Mouse (Mus musculus) c-Kit-positive CD71-positive TER-119-negative erythroid progenitor cells, embryonic 14.5 days (primary cell): Measurements from ENCODE around the gene Atp2a1.
"Not testable (repeated sequence)": the region's sequence is repeated elsewhere in the genome, so short reads cannot be mapped to it uniquely, and the experiment has no call there.

Experiments
- DNase-seq: peaks from one replicate; pipeline ENCODE4 v3.0.0-alpha.2; 2013; ENCODE audit warnings: low read depth

Gene Atp2a1

DNA sequence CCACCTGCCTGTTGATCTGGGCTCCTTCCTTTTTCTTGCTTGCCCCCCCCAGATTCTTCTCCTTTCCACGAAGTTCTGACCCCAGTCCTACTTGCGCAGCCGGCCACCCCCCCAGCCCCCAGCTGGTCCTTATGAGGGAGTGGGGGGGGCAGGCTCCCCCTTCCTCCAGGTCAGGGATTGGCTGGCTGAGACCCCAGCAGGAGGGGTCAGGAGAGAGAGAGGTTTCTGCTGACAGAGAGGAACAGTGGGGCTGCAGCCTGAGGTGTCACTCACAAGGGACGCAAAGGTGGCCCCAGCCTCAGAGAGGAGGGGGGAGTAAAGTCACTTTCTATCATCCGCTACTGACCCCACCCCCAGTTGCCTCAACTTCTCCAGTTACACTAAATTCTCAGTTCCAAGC is at the start of gene Atp2a1:
Gene Atp2a1 (minus strand): TSS at position 105 of the 400 bp plus-strand sequence.
- no peak for DNase-seq

DNA sequence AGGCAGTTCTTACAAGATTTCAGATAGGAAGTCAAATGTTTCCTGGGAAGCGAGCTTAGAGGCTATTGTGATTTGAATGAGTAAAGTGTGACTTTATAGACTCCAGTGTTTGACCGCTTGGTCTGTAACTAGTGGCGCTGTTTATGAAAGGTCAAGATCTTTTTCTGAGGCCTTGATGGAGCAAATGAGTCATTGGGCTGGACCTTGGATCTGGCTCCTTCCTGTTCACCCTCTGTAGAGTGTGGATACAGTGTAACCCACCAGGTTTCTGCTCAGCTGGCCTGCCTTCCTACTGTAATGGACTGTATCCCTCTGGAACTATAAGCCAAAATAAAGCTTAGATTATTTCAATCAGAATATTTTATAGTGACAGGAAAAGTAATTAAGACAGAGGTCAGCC is 48.4 kb upstream of the Atp2a1 start:
- no peak for DNase-seq

DNA sequence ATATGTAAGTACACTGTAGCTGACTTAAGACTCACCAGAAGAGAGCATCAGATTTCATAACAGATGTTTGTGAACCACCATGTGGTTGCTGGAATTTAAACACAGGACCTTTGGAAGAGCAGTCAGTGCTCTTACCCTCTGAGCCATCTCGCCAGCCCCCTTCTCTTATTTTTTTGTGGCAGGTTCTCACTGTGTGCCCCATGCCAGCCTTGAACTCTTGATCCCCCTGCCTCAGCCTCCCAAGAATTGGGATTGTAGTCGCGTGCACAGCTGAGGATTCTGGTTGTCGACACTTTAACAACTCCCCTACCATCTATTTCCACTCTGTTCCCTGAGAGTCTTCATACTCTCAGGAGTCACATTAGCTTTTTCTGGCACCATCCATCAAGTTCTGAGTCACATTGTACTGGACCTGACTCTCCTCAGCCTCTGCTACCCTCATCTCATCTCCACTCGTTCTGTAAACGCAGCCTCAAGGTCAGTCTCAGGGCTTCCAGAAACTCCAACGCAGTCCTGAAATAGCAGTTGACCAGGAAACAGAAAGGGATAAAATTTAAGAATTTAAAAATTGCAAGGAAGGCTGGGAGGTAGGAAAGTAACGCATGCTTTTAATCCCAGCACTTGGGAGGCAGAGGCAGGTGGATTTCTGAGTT is 44.3 kb upstream of the Atp2a1 start:
- no peak for DNase-seq

DNA sequence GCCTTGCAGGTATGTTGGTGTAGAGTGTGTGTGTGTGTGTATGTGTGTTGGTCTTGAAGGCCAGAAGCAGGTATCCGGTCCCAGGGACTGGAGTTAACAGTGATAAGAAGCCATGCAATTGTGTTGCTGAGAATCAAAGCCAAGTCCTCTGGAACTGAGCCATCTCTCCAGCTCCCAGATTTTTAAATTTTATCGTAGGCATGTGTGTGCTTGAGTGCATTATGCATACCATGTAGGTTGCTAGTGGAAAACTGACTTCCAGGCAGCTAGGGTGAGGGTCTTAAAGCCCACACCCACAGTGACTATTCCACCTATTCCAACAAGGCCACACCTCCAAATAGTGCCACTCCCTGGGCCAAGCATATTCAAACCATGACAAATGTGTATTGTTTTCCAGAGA is 42.0 kb upstream of the Atp2a1 start:
- no peak for DNase-seq

DNA sequence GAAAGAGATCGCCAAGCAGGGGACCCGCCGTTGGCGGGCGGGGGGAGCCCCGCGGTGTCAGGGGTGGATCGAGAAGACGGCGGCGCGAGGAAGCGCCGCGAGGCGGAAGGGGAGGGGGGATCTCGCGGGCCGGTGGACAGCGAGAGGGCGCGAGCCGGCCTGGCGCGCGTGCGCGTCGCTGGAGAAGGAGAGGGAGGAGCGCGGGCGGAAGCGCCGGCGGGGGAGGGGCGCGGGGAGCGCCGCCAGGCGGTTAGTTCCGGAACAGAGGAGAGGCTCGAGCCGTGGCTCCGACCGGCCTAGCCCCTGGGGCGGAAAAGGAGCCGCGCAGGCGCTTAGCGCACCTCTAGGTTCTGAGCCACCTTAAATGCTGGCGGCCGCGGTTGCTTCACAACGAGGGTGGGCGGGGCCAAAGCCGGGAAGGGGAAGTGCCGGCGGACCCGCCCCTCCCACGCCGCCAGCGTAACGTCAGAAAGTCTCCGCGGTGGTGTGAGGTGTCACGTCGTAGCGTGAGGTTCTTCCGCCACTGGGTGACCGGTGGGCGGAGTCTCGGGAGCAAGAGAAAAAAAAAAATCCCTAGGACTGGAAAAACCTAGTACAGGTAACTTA is 40.5 kb upstream of the Atp2a1 start, which contains the start of gene Atxn2l:
Gene Atxn2l (minus strand): TSS at position 165 of the 606 bp plus-strand sequence.
- DNase-seq, result peak; percentile 96

DNA sequence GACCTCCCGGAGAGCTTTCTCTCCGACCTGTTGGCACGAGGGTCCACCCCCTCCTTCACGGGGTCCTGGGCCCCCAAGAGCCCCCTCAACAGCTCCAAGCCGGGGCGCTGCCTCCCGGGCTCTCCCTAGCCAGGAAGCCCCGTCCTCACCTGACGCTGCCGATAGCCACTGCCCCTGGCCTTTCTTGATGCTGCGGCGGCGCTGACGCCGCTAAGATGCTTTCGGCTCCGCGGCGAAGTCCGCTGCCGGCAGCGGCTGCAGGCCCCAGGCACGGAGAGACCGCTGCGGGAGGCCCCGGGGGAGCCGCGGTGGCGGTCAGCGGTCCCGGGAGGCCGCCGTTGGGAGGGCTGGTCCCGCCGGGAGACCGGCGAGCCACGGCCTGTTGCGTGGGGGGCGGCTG is 39.8 kb upstream of the Atp2a1 start:
- DNase-seq, result no peak

DNA sequence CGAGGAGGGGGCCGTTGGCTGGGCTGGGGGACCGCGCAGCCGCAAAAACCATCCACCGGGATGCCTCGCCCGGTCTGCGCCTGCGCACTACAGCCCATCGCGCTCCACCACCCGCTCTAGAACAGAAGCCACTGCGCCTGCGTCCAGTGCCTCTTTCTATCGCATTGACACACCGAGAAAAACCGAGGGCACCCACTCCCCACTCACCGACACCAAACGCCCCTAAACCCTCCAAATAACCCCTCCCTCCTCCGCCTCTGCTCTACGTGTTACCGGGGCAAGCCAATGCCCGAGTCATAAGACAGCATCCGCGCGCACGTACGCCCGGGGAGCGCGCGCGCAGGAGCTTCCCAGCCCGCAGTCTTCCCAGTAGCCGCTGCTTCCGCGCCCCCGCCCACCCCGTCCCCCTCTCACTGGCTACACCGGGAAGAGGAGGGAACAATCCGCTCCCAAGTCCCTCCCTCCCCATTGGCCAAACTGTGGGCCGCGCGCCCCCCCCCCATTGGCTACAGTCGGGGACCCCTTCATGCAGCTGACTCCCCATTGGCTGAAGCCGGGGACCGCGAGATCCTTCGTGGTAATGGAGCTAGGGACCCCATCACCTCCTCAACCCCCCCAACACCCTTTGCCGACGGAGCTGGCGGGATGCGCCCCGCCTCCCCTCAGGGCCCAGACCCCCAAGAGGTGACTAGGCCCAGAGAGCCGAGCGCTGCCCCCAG is 39.3 kb upstream of the Atp2a1 start:
- DNase-seq, result peak; percentile 93

DNA sequence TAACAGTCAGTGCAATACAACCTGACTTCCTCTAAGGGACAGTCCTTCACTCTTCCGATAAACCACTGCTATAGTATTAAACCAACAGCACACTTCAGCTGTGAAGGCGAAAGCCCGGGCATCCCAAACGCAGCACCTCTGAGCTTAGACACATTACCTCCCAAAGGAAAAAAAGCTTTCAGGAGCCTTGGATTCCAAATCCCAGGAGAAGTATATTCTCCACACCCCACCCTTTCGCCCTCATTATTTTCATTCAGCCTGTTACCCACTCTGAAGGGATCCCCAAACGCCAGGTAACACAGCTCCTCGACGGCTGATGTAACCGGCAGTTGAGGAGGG is 38.7 kb upstream of the Atp2a1 start:
- DNase-seq, result no peak

DNA sequence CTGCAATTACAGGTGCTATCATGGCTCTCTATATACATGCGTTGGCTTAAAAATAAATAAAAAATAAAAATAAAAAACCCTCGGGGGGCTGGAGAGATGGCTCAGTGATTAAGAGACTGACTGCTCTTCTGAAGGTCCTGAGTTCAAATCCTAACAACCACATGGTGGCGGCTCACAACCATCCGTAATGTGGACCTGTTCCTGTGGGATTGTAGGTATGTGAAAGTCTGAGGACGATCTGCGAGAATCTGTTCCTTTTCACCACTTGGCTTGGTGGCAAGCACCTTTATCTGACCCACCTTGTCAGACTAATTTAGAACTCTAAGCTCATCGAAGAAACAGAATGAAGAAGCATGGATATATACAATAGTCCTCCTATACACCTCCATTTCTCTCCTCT is 36.5 kb upstream of the Atp2a1 start:
- DNase-seq, result no peak

DNA sequence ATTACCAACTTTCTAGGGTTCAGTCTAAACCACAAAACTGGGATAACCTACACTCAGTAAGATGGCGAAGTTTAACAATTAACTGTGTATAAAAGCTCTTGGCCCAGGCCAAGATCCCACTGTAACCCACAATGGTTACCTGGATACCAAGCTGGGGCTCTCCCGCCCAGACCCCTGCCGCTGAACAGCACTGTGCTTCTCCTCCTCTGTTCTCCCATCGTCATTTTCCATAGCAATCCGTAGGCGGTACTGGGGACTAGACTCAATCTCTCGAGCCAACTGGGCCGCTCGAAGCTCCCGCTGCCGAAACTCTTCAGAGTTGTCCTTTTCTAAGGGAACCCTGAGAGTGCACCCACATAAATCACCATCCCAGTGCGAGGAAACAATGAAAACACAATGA is 35.1 kb upstream of the Atp2a1 start:
- no peak for DNase-seq

DNA sequence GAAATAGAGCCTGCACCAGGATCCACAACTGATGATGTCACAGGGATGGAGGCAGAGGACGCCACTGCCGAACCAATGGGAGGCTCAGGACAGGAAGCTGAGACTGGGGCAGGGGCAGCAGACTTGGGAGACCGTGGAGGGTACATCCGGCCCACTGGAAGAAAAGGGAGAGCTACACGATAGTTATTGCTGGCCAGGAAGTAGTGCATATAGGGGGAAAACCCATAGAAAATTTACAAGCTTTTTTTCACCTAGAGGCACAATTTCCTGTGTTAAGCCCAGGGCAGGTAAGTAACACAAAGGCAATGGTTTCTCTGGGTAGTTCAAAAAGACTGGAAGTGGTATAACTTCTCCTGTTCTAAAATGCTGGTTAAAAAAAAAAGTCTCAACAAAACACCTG is 33.6 kb upstream of the Atp2a1 start:
- no peak for DNase-seq

DNA sequence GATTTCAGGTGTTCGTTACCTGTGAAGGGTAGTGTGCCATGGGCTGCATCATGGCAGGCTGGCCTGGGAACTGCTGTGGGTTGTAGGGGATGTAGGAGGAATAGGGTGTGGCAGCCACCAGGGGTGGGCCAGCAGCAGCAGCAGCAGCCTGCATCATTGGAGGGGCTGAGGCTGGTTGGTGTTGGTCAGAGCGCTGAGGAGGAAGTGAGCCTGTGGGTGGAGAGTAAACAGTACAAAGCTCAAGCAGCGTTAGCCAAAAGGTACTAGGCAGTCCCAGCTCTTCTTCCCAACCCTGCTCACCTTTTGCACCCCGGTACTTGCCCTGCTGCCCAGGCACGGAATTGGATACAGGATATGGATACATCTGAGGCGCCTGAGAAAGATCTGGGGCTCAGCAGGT is 31.2 kb upstream of the Atp2a1 start:
- no peak for DNase-seq

DNA sequence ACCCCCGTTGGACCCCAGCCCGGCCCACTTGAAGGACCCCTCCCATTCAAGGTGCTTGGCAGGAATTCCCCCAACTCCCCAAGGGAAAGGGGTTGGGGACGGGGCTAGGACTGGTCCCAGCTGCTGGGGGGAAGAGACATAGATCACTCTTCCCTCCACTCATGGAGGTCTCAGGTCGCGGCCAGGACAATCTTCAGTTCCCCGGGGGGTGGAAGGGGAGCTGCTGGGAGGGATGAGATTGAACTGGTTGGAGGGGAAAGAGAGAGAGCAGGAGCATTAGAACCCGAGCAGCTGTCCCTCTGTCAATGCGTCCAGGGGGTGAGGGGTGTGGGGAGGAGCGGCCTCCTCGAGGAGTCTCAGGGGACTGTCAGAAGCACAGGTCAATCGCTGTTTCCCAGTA is 29.1 kb upstream of the Atp2a1 start:
- DNase-seq, result no peak

DNA sequence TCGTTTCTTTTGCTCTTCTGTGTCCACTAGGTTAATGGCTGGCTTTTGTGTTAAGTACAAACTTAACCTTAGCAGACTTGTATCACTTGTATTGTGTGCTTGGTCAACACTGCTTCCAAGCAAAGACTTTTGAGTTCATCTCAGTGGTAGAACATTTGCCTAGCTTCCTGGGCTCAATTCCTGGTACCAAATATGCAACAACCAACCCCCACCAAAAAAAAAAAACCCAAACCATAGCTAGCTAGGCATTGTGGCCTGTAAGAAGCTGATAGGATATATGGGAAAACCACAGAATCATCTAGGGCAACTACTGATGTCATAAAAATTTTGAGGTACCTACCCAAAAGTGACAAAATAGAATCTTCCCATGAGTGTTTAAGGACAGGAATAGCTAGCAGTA is 28.1 kb upstream of the Atp2a1 start:
- DNase-seq, result no peak

DNA sequence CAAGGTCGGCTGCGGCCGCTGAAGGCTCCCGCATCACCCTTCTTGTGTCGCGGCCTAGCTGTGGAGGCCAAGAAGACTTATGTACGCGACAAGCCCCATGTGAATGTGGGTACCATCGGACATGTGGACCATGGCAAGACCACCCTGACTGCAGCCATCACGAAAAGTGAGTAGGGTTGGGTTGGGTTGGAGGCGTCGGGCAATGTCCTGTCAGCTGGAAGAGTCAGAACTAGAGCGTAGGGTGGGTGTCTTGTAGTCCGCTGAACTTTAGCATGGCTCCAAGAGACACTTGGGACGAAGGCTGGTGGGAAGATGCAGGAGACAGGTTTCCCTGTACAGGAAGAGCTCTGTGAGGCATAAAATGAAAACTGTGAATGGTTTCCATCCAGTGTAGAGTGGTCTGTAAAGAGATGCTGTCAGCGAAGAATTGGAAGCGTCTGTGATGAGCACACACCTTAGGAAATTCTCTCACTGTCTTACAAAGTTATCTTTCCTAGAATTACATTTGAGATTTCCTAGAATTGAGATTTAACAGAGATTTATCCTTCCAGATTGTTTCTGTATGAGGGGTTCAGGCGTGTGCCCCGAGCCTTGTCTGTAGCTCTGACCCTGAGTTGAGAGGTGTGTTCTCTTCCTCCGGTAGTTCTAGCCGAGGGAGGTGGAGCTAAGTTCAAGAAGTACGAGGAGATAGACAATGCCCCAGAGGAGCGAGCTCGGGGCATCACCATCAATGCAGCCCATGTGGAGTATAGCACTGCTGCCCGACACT is 24.9 kb upstream of the Atp2a1 start:
- DNase-seq, result not testable (repeated sequence)

DNA sequence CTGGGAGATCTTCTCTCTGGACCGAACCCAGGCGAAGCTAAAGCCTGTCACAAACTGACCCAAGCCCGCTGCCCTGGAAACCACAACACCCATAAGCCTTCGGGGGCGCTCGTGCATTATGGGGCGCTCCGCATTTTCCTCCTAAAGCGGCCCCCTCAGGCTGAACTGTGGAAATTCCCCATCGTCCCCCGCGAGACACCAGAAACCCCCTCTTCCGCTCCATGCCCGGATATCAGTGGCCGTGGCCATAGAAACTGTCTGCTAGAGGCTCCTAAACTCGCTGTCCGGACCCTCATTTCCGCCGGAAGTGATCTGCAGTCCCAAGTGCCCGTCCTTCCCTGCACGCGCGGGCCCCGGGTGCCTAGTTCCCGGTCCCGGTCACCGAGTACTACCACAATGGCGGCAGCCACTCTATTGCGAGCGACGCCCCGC is 24.2 kb upstream of the Atp2a1 start, which contains the start of gene Tufm:
Gene Tufm (plus strand): TSS at position 310 of the 432 bp plus-strand sequence.
- peak; percentile 90 for DNase-seq

DNA sequence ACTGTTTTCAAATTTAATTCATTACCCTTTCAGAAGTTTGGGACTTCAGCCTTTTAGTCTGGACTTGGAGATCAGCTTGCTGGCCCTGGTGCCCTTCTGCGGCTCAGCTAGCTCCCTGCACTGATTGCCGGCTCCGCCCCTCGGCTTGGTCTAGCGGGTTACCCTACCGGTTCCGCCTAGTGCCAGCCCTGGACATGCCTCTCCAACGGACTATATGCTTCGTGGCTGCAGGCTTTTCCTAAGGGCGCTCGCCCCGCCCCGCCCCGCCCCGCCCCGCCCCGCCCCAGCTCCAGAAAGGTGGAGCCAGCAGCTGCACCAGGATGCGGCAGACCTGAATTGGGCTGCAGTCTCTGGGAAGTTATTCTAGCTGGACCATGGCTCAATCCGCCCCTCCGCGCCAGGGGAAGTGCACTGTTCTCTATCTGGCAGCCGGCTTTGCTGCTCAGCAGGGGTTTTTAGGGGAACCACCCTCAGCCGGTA is 19.5 kb upstream of the Atp2a1 start:
- DNase-seq, result peak; percentile 58

DNA sequence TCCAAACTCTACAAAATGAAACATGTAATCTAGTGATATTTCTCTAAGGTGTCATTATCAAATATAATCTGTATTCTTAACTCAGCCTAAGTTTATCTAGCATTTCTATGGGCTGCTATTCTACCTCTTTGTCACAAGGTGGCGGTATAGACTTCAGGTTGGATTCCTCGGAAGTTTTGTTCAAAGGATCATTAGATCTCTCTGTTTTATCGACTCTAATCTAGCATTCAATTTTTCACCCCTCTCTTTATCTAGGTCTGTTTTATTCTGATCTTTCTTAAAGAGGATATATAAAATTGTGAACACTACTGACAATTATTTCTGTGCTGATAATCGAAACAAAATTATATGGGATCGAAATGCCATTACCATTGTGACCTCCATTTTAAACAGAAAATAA is 18.8 kb upstream of the Atp2a1 start:
- DNase-seq, result peak; percentile 43

DNA sequence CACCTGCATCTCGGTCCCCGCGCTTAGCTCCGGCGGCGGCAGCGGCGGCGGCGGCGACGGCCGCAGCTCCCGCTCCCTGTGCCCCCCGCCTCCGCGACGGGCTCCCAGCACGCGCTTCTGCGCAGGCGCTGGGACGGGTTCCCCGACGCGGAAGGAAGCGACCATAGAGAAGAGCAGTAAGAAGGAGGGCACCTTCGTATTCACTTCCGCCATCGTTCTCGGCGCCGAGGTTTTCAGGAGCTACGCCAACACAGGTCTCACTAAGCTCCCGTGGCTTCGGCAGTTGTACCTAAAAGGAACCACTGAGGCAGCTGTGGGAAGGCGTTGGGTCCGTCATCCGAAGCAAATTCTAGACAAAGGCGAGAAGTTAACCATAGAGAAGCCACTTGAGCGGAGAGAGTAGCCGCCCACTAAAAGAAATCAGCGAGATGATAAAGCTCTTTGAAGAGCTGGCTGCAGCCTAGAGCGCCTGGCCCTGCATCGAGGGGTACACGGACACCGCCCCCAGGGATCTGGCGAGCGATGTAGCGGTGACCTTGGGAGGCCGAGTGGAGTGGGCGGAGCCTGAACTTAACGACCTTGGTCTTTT is 12.2 kb upstream of the Atp2a1 start, which contains the start of gene Sh2b1:
Gene Sh2b1 (minus strand): TSS at position 432 of the 589 bp plus-strand sequence.
- peak; percentile 88 for DNase-seq

DNA sequence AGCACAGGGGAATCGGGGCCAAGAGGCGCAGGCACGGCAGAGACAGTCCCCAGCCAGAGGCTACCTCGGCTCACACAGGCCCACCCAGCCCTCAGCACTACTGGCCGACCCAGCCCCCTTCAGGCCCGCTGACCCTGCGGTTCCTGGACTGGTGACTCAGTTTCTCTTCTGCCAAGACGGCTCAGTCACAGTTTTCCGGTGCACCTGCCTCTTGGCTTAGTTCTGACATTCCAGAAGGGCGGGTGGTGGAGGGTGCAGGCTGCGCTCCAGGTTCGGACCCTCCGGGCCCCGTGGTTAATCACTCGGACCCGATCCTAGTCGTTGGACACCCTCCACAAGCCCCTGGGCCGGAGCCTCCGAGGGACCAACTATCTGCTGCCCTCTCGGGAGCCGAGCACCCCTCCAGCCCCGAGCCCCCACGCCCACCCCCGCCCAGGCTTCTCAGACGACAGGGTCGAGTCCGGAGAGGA is 11.6 kb upstream of the Atp2a1 start:
- DNase-seq, result no peak

DNA sequence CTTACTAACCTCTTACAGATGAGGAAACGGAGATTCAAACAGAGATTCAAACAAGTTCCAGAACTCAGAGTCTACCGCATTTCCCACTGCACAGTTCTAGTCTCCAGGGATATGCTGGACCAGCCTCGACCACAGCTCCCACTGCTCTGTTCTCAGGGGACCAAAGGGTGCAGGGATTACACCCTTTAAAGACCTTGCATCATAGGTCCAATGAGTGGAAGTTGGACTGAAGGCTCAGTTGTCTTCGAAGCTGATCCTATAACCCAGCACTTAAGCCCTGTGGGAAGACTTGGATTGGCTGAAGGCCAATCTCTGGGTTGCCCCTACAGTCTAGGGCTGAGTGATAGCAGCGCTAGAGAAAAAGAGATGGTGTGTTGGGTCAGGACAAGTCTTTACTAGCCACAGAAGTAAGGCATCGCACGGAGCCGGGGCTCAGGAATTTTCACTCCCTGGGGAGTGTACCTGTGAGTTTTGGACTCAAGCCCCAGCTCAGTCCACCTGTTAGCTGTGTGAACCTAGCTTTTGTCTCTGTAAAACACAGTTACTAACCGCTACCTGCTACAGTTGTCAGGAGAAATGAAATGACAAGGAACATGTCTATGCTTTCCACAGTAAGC is 10.7 kb upstream of the Atp2a1 start:
- DNase-seq, result no peak
